Mouse (Mus musculus): Measurements from ENCODE around the gene 4930452B06Rik.

The 4930452B06Rik gene

DNA sequence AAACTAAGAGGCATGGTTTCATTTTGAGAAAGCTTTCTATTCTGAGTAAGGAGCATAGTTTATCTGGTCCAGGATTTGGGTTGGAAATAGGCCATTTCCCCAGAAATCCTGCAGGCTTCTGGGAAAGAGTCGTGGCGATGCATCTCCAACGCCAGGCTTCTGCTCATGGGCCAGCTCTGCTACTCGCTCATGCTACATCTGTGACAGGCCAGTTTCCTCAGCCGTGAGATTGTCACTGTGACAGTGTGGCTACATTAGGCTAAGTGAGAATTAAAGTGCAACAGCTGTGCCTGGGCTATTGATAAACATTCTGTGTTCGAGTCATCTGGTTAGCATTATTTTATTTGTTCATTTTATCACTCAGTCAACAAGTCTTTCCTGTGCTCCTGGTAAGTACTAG lies 140.8 kb downstream of the 4930452B06Rik start:
- no peak for DNase-seq (ENCODE audit: low spot score)

DNA sequence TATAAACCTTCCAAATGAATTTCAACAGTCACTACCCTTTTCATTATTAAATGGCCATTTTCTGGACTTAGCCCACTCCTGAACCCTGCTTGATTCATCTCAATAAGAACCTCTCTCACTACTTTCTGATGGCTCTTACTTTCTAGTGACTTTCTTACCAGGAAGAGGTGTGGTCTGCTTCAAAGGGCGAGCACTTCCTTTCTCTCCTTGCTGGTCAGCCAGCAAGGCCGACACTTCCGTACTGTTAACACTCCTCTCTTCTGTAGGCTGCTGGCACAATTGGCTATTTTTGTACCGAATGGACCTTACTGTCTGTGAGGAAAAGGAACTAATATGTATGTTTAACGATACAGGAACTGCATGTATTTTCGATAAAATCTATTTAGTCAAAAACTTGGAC lies 148.4 kb downstream of the 4930452B06Rik start:
- no peak for DNase-seq (ENCODE audit: low spot score)

DNA sequence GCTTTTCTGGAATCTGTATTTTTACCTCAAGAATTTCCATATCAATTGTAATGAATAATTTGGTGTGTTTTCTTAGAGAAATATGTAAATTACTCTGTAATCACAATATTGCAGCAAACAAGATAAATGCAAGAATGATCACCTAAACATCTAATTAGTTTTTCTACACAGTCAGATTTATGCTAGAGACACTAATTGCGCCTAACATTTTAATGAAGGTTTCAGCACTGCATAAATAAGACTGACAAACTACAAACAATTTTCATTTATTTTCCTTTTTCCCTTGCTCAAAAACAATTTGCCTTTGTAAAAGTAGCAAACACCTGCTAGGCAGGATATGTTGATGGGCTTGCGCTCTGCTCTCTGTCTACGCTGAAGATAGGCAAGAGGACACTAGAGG lies 152.0 kb downstream of the 4930452B06Rik start:
- no peak for DNase-seq (ENCODE audit: low spot score)

DNA sequence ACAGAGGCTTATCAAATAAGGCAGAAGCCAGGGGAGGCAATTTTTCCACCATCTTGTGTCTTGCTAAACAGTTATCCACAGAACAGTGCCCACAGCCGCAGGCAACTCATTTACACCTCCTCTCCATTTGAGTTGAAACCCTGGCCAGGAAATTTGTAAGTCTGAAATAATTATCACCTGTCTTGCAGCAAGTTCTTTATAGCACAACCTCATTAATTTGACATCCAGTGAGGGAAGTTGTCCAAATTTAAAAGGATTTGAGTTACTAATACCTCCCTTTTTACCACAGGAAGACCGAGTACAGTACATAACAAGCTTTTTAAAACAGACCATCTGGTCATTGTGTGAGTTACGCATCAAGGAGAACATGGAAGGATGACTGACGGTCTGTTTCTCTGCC lies 154.8 kb downstream of the 4930452B06Rik start:
- DNase-seq (ENCODE audit: low spot score) = peak; percentile 21

DNA sequence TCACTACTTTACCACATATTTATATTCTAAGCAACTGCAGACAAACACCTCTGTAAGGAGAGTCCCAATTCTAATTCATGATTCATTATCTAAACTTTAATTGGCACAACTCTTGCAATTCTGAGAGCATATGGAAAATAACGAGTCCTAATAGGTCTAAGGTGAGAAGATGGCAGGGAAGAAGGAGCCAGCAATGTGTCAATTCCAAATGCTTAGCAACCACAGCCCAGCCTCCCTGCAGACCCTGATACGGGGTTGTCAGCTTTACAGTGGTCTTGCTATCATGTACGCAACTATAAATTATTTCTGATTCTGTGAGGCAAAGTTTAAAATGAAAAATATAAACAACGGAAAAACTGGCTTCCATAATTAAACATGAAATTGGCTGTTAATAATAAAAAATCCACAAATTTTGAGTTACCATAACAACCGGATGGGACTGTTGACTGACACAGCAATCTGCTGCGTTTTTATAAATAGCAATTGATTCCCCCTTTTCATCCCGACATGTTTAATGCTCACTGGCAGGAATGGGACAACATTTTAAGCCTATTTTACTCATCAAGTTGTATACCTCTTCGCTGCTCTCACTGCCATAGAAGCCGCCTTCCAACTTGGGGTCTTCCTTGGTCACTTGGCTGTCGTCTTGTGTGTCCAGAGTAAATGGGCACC lies 155.6 kb downstream of the 4930452B06Rik start:
- peak; percentile 21 for DNase-seq (ENCODE audit: low spot score)

DNA sequence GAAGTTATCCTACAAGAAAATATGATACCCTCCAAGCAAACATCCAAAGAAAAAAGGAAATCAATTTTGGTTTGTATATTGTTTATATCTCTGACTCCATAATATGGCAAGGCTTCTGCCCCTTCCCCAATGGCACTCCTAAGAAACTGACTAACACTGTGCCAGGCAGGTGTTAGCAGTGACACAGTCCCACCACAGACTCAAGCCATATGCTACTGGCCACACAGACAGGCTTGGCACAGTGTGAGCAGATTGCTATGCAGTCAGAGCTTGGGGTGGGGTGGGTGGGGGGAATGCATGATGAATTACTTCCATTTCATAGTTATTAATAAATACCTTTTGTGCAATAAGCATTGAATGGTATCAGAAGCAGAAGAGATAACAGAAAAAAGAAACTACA lies 157.4 kb downstream of the 4930452B06Rik start:
- DNase-seq (ENCODE audit: low spot score) = no peak

DNA sequence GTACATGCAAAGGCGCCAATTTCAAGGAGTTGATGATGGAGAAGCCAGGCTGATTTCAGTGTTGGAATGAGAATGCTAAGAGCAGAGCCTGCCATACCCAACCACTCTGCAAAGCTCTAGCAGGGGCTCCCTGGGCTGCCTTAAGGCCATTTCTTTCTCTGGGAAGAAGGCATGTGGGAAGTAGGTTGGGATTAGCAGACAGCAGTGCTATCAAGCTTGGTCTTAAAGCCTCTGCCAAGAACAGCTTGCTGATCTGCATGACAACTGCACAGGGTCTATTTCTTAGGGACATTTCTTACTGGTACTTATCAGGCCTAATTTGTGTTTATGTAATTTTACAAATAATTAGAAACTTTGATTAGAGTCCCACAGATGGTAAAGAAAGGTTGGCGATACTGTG lies 161.8 kb downstream of the 4930452B06Rik start:
- no peak for DNase-seq (ENCODE audit: low spot score)

DNA sequence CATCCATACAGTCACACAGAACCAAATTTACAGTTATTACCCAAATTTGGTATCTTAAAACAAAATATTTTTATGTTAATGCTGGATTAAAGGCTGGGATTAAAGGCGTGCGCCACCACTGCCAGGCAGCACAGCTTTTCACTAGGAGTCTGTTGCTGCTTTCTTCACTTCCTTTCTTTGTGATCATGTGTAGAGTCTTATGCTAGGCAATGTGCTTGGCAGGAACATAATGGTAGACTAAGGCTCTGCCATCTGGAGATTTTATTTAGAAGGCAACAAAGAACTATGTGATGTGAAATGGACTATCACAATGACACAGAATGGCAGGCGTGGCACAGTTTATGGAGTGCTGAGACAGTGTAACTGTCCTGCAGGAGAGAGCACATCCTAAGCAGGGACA lies 162.7 kb downstream of the 4930452B06Rik start:
- no peak for DNase-seq (ENCODE audit: low spot score)

DNA sequence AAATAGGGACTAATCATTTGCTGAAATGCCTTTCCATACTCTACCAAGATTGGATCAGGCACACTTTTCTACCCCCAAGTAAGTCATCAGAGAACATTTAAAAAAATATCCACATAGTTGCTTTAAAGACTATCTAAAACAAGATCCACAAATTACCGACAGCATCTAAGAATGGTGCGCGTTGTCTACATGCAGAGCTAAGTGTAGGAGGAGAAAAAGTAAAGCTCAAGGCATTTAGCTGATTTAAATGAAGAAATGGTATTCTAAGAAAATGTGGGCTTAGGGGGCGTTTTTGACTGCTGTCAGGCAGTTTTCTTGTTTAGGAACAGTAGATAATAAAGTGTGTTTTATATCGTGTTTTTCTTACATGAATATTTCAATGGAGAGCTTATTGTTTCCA lies 163.5 kb downstream of the 4930452B06Rik start:
- DNase-seq (ENCODE audit: low spot score) = no peak

DNA sequence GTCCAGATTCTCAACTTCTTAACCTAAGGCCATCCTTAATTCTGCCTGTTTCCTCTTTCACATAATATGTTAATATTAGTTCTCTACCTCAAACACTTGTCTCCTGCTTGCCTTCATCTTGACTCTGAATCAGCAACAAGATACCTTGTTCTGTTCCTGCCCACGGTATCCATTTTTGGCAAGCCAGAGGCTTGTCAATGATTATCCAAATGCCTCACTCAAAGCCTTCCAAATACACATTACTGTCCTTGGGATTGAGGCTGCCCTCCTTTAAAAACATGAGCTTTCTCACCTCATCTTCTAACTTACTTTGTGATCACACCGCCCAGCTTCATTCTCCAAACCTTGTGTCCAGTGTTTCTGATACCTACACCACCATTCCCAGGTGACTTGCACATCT lies 170.3 kb downstream of the 4930452B06Rik start:
- no peak for DNase-seq (ENCODE audit: low spot score)

DNA sequence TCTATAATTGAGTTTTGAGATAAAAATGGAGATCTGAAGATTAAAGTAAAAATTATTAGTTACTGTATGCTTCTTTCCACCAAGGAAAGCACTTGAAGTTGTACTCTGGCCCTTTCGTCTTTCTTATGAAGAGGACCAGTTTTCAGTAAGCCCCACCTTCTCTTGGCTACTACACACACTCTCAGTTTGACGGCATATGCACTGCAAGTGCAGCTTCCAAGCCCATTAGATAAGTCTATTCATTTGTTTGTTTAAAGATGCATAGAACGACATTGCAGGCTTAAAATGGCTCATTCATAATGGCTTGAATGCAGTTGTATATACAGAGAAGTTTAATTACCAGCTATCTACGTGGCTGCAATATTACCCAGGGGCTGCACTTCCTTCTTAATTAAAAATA lies 171.1 kb downstream of the 4930452B06Rik start:
- no peak for DNase-seq (ENCODE audit: low spot score)

DNA sequence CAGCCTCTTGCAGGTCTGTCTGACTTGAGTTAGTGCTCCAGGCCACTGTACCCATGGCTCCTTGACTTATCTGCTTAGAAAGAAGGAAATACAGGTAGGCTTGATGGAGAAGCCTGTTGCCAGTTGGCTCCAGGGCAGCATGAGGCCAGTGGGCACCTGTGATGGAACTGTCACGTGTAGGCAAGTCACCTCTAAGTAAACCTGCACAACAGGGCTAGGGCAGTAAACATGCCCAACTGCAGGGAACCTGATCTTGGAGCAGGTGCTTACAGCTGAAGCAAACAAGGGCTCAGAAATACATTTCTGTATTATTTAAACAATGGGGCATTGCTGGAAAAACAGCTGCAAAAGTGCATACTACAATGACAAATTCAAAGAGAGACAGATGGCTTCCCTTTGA lies 171.8 kb downstream of the 4930452B06Rik start:
- no peak for DNase-seq (ENCODE audit: low spot score)

DNA sequence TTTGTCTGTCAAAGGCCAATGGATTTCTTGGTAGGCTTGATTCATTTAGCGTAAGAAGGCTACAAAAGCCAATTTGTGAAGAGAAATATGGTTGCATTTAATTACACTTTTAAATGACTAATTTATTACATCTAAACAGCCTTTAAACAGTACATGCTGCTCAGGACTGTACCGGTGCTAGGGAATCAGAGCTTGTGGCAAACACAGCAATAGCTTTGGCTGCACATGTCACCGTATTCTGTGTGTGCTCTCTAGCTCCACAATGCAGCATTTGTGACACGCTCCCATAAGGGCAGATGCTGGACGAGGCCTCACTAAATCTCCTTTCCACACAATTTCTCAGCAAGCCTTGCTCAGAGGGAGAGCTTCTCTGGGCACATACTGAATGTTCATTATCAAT lies 187.9 kb downstream of the 4930452B06Rik start:
- DNase-seq (ENCODE audit: low spot score) = no peak

DNA sequence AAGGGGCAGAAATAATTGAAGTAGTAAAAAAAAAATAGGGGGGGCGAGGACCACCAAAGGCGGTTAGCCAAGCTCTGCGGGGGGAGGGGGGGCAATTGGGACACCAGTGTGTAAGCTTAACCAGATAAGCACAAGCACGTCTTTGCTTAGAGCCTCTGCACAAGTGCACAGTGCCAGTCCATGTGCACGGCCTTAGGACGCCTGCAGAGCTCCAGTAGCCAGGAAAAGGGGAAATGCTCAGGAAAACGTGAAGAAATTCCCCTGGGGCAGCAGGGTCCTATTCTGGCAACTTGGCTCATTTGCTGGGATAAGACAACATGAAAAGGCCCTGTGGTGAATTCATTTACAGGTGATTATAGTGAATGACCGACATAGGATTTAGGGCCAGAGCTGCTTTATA lies 188.7 kb downstream of the 4930452B06Rik start:
- DNase-seq (ENCODE audit: low spot score) = no peak

DNA sequence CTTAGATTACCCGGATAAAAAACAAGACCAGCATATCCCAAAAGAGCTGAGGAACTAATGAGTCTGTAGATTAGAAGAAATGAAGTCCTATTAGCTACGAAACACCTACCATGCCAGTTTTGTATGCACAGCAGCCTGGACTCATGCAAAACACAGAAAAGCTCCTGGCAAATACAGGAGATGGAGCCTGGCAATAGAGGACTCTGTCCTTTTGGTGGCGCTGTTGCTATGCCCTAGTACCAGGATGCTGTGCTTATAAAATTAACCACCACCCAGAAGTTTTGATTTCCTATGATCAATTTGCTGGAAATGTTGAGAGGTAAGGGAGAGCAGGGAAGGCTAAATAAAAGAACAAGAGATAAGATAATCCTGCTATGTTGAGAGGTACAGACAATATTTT lies 189.4 kb downstream of the 4930452B06Rik start:
- DNase-seq (ENCODE audit: low spot score) = peak; percentile 68

DNA sequence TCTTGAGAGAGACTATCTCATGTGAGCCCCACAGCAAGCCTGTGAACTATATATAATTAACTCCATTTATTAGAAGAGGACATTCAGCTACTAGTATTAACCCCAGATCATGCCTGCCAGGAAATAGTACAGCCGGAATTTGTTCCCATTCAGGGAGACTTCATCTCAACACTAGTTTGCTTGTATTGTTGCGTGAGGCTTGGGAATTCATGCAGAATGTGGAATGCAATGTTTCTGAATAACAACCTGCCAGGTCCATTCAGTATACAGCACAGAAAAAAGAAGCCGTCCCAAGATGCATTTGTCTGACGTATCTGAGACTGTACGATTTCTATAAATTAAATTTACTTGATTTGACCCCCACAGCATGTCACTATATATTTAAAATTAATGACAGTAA lies 190.2 kb downstream of the 4930452B06Rik start:
- no peak for DNase-seq (ENCODE audit: low spot score)

DNA sequence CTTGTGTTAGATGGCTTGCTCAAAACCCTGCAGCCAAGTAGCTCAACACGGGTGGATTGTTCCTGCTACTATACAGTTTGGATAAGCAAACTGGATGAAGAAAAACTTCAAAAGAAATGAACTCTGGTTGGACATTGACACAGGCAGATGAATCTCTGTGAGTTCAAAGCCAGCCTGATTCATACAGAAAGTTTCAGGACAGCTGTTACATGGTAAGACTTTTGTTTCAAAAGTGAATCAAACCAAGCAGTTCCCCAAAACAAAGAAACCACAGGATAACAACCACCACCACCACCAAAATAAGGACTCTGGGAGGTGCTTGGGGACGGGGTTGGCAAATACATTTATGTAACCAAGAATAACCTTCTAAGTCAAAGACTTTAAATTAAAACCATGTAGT lies 193.2 kb downstream of the 4930452B06Rik start:
- DNase-seq (ENCODE audit: low spot score) = no peak

DNA sequence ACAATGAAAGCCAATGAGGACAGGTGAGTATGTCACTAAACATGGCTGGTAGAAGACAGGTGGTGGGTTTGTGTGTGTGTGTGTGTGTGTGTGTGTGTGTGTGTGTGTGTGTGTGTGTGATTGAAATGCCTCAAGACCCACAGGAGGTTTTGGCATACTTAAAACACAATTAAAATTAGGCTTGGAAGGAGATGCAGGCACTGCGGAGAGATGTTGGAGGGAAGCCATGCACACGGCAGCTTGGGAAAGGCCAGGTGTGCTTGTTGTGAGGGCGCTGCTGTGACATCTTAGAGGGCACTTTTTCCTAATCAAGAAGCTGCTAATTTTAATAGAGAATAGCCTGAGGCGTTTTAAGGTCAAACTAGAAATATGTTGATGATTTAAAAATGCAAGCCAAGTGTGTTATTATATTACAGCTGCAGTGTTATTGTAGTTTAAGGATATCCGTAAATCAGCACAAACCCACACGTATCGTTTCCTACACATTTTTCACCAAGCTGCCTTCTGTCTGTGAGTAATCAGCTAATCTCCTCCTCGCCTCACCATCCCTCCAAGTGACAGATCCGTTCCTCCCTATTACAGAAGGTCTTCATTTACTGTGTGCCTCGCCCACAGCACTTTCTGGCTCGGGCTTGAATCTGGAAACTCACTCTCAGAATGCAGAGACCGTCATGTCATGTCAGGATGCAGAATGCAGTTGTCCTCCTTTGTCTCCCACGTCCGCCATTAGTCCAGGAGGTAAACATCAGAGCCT lies 201.5 kb downstream of the 4930452B06Rik start:
- DNase-seq (ENCODE audit: low spot score) = no peak

DNA sequence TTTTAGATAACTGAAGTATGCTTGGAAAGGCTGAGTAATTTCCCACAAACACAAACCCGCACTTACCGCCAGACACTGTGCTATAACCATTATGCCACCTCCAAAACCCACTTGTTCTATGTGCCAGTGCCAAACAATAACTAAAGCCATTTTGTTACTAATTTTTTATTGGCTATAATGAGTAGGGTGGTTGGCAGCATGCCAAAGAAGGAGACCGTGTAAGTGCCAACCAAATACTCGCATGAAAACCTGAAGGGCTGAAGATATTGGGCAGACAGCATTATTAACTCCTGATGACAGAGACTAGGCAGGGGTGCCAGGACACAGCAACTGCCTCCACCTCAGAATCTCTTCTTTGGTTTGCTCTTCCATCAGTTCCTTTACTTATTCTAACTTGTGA lies 203.1 kb downstream of the 4930452B06Rik start:
- no peak for DNase-seq (ENCODE audit: low spot score)

DNA sequence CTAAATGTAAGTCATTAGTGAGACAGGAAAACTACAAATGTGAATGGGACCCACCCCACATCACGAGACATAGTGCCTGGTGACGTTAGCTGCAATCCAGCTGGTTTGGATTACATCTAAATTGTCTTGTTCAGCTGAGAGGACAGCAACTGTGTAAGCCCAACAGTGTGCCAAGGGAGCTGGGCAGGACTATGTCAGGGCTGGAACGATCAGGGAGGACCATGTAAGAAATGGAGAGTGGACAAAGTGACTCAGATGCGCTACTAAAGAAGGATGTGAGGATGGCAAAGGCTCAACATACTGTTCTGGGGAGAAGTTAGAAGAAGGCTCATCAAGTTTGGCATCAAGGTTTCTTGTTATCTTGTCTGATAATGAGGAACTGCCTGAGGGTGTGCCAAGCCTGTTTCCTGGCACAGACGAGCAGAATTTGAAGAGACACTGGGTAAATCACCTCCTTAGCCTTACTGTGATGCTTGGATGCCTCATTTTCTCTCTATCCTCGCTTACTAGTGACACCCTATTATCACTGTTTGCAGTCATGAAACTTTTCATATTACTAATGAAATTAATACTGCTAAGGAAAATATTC lies 203.6 kb downstream of the 4930452B06Rik start:
- no peak for DNase-seq (ENCODE audit: low spot score)

DNA sequence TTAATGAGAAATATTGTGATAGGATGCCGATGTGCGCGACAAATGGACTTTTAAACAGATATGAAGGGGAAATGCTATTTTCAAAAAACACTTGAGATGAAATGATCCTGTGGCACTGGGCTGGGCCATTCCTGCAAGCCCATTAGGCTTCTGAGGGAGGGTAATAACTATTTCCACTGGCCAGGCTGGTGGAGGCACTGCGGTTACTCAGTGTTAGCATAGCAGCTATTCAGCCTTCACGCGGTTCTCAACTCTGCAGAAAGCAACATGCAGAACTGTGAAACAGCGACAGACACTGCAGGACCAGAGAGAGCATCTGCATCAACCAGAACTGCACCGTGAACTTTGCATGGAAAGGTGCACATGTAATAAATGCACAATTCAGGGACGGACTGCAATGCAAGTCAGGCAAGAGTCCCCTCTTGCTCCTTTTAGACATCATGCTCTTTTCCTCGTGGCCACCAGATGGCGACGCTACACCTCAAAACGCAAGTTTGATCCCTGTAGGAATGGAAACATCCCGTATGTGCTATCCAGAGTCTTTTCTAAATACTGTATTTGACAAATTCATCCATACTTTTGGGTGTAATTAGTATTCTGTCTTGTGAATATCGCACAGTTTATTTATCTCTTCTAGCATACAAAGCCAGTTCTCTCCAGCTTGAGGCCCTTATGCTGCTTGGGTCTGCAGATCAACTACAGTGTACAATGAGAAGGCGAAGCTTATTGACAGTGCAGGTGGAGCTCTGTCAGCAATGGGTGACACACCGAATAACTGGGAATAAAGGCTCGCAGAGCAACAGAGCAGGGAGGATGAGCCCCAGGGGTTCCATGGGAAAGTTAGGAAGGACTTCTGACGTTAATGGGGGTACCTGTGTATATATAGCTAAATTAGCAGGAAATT lies 205.6 kb downstream of the 4930452B06Rik start:
- DNase-seq (ENCODE audit: low spot score) = peak; percentile 39

DNA sequence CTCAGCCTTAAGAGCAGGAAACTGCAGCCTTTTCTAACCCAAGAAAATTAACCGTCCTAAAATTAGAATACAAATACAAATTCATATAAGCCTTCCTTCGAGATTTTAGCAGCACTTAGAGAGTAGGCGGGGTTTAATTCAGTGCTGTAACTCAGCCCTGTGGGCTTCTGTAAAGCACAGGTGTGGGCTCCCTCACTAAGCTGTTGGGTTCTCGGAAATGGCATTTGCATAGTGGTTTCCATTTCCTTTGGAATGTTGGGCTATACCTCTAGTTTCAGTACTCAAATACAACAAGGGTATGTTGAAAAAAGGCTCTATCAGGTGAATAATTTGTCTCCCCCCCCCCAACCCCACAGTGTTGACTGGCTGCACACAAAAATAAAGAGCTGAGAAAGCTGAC lies 206.3 kb downstream of the 4930452B06Rik start:
- no peak for DNase-seq (ENCODE audit: low spot score)
